Mouse (Mus musculus): ENCODE measurements at regions not wholly inside any gene's neighbourhood (a gene's known extent, or its start where the extent isn't known, plus 50 kb on each side); places are given as distances from the start of the nearest gene placed in this dataset.

DNA sequence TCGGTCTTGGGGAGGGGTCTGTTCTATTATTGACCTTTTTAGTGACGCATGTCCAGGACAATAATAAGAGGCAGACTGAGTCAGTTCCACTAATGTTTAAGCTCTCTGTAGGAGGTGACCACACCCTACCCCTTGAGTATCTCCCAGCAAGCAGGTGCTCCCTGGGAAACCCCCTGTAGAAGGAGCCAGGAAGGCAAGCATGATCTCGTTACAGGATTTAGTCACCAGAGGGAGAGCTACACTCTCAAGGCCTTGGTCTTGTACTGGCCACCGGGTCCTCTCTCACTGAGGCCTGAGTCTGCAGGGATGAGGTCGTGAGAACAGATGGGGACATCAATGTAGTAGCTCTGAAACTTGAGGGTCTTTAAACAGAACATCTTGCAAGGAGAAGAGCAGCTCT is 55.3 kb upstream of the Ccnd2 start:
- no peaks in the 10 kb centered on the region for H3K4me1 ChIP-seq (ENCODE audit: control insufficient read depth, insufficient read depth, low read length)
- no peaks in the 10 kb centered on the region for H3K36me3 ChIP-seq (ENCODE audit: control insufficient read depth, insufficient read depth)
- no peak overlapping the region for H3K9ac ChIP-seq (ENCODE audit: low read length)
- ATAC-seq (replicated peaks; ENCODE audit: extremely low read depth, insufficient read depth, low FRiP score), result no peak
- no peaks in the 10 kb centered on the region for H3K27me3 ChIP-seq (ENCODE audit: control insufficient read depth, insufficient read depth, low read length)
- WGBS, result 70% methylated on average over 5 of the region's 5 CpGs
- H3K27ac ChIP-seq (ENCODE audit: low read length), result no peak overlapping the region
- no peaks in the 10 kb centered on the region for H3K9me3 ChIP-seq (replicated peaks; ENCODE audit: control insufficient read depth, low read length)
- H3K4me2 ChIP-seq (ENCODE audit: low read depth, low read length), result no peak overlapping the region
- H3K4me3 ChIP-seq (ENCODE audit: low read length), result no peak overlapping the region

DNA sequence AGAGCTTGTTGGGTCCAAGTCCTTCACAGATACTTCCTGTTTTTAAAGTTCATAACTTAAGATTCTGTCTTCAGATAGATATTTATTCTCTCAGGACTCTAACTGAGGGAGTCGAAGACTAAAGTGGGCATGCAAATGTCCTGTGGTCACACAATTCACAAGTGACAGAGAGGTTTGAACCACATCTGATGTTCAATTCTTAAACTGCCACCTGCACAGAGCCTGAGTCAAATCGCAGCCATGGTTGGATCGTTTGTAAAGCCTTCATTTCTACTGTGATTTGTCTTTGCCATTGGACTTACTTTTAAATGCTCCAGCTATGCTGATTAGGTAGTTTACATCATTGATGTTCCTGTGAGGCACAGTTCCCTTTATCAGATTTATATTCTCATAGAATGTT is 61.4 kb upstream of the Ccnd2 start:
- H3K4me2 ChIP-seq (ENCODE audit: low read depth, low read length), result no peak overlapping the region
- H3K27ac ChIP-seq (ENCODE audit: low read length), result no peak overlapping the region
- no peaks in the 10 kb centered on the region for H3K27me3 ChIP-seq (ENCODE audit: control insufficient read depth, insufficient read depth, low read length)
- ATAC-seq (replicated peaks; ENCODE audit: extremely low read depth, insufficient read depth, low FRiP score), result no peak
- no peaks in the 10 kb centered on the region for H3K4me1 ChIP-seq (ENCODE audit: control insufficient read depth, insufficient read depth, low read length)
- no peak overlapping the region for H3K4me3 ChIP-seq (ENCODE audit: low read length)
- no peak overlapping the region for H3K9ac ChIP-seq (ENCODE audit: low read length)
- no peaks in the 10 kb centered on the region for H3K36me3 ChIP-seq (ENCODE audit: control insufficient read depth, insufficient read depth)
- no peaks in the 10 kb centered on the region for H3K9me3 ChIP-seq (replicated peaks; ENCODE audit: control insufficient read depth, low read length)
- 87% methylated on average over 3 of the region's 3 CpGs for WGBS

DNA sequence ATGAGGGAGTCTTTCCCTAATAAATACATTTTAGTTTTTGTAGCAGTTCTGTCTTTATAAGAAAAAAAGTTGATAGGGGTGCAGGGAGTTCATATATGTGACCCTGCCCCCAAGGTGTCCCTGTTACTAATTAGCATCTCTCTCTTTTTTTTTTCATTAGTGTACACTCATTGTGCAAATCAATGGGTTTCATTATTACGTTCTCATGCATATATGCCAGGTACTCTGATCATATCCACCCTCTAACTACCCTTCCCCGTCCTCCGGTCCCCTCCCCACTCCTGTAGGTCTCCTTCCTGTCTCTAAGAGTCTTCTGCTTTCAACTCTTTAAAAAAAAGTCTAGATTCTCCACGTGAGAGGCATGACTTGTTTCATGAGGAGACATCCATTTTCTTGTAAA is 63.9 kb upstream of the Ccnd2 start:
- 62% methylated on average over 4 of the region's 4 CpGs for WGBS
- no peak overlapping the region for H3K4me3 ChIP-seq (ENCODE audit: low read length)
- H3K4me1 ChIP-seq (ENCODE audit: control insufficient read depth, insufficient read depth, low read length), result no peaks in the 10 kb centered on the region
- no peak overlapping the region for H3K4me2 ChIP-seq (ENCODE audit: low read depth, low read length)
- no peak overlapping the region for H3K27ac ChIP-seq (ENCODE audit: low read length)
- H3K27me3 ChIP-seq (ENCODE audit: control insufficient read depth, insufficient read depth, low read length), result no peaks in the 10 kb centered on the region
- H3K9ac ChIP-seq (ENCODE audit: low read length), result no peak overlapping the region
- no peaks in the 10 kb centered on the region for H3K9me3 ChIP-seq (replicated peaks; ENCODE audit: control insufficient read depth, low read length)
- no peaks in the 10 kb centered on the region for H3K36me3 ChIP-seq (ENCODE audit: control insufficient read depth, insufficient read depth)
- no peak for ATAC-seq (replicated peaks; ENCODE audit: extremely low read depth, insufficient read depth, low FRiP score)

DNA sequence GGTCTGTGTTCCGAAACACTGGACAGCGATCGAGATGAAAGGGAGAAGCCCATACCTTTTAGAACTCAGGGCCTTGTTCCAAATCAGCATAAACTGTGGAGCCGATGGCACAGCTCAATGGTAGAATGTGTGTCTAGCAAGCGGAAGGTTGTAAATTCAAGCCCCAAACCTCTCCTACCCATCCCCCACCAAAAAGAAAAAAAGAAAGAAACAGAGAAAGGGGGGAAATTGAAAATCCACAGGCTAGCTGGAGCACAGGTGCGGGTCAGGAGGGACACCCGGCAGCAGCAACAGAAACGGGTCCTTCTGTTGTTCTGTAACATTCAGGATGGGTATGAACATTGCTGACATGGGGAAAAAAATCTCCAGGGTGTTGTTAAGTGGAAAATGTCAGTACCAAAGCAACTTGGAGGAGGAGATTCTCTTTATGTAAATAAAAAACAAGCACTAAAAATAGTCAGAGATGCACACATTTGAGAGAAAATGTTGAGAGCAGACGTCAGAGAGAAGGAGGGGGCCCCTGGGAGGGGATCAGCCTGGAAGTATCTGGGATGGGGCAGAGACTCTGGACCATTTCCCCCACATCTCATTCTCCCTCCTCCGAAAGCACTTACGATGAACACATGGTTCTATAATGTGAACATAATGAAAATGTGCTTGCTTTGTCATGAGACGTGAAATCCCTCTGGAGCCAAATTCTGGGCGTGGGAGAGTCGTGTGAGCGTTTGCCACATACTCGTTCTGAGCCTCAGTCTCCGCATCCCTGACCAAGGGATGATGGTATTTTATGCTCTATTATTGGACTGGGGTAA is 66.8 kb upstream of the Ccnd2 start:
- H3K9ac ChIP-seq (ENCODE audit: low read length), result no peak overlapping the region
- H3K27me3 ChIP-seq (ENCODE audit: control insufficient read depth, insufficient read depth, low read length), result no peaks in the 10 kb centered on the region
- WGBS, result 81% methylated on average over 17 of the region's 17 CpGs
- no peaks in the 10 kb centered on the region for H3K36me3 ChIP-seq (ENCODE audit: control insufficient read depth, insufficient read depth)
- no peak overlapping the region for H3K4me3 ChIP-seq (ENCODE audit: low read length)
- H3K27ac ChIP-seq (ENCODE audit: low read length), result no peak overlapping the region
- no peaks in the 10 kb centered on the region for H3K9me3 ChIP-seq (replicated peaks; ENCODE audit: control insufficient read depth, low read length)
- ATAC-seq (replicated peaks; ENCODE audit: extremely low read depth, insufficient read depth, low FRiP score), result no peak
- H3K4me1 ChIP-seq (ENCODE audit: control insufficient read depth, insufficient read depth, low read length), result no peaks in the 10 kb centered on the region
- no peak overlapping the region for H3K4me2 ChIP-seq (ENCODE audit: low read depth, low read length)

DNA sequence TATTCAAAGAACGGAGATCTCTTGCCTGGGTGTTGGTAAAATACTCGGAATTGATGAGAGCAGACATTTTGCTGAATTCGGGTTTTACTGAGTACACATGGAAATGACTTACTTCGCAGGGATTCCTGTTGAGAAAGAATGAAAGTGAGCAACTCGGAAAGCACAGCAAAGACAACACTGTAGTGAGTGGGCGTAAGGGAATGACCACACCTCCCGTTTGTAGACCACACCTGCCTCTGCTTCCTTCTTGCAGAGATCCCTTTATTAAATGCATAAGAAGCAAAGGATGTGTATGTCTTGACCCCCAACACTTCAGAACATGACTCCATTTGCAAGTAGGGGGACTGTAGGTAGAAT is 67.4 kb upstream of the Ccnd2 start:
- WGBS, result 73% methylated on average over 7 of the region's 7 CpGs
- Histone ChIP-seq H3K36me3 (ENCODE audit: control insufficient read depth, insufficient read depth) (no peaks in the 10 kb centered on the region), H3K27me3 (ENCODE audit: control insufficient read depth, insufficient read depth, low read length) (no peaks in the 10 kb centered on the region), H3K4me1 (ENCODE audit: control insufficient read depth, insufficient read depth, low read length) (no peaks in the 10 kb centered on the region), H3K9me3 (replicated peaks; ENCODE audit: control insufficient read depth, low read length) (no peaks in the 10 kb centered on the region), H3K4me3 (ENCODE audit: low read length) (no peak overlapping the region), H3K9ac (ENCODE audit: low read length) (no peak overlapping the region), H3K27ac (ENCODE audit: low read length) (no peak overlapping the region), H3K4me2 (ENCODE audit: low read depth, low read length) (no peak overlapping the region)
- no peak for ATAC-seq (replicated peaks; ENCODE audit: extremely low read depth, insufficient read depth, low FRiP score)

DNA sequence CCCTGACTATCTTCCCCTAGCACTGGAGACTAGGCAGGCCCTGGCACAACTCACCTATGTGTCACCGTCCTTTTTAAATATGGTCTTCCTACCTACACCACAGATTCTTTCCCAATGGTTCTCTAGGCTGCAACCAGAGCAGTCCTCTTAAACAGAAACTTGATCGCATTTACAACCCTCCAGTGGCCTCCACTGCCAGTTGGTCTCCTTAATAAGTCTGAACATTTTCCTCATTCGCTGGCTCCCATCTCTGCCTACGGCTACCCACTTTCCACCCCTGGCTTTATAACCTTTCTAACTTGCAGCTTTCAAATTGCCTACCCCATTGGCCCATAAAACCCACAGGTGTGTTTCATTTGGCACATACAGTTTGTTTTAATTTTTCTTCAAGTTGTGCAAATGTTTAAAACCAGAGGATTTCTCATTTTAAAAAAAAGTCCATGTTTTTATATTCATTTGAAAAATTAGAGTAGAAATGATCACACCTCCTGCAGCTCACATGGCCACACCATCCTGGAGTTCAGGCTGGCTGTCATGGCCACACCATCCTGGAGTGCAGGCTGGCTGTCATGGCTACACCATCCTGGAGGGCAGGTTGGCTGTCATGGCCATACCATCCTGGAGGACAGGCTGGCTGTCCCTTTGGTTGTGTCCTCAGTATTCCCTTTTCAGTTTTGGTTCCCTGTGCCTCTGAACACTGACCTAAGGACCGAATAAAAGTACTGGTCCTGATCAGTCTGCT is 74.4 kb upstream of the Ccnd2 start:
- Histone ChIP-seq H3K27me3 (ENCODE audit: control insufficient read depth, insufficient read depth, low read length) (no peaks in the 10 kb centered on the region), H3K9ac (ENCODE audit: low read length) (no peak overlapping the region), H3K4me2 (ENCODE audit: low read depth, low read length) (no peak overlapping the region), H3K4me3 (ENCODE audit: low read length) (no peak overlapping the region), H3K27ac (ENCODE audit: low read length) (no peak overlapping the region), H3K36me3 (ENCODE audit: control insufficient read depth, insufficient read depth) (no peaks in the 10 kb centered on the region), H3K9me3 (replicated peaks; ENCODE audit: control insufficient read depth, low read length) (no peaks in the 10 kb centered on the region), H3K4me1 (ENCODE audit: control insufficient read depth, insufficient read depth, low read length) (no peaks in the 10 kb centered on the region)
- ATAC-seq (replicated peaks; ENCODE audit: extremely low read depth, insufficient read depth, low FRiP score), result no peak
- WGBS, result 83% methylated on average over 5 of the region's 5 CpGs

DNA sequence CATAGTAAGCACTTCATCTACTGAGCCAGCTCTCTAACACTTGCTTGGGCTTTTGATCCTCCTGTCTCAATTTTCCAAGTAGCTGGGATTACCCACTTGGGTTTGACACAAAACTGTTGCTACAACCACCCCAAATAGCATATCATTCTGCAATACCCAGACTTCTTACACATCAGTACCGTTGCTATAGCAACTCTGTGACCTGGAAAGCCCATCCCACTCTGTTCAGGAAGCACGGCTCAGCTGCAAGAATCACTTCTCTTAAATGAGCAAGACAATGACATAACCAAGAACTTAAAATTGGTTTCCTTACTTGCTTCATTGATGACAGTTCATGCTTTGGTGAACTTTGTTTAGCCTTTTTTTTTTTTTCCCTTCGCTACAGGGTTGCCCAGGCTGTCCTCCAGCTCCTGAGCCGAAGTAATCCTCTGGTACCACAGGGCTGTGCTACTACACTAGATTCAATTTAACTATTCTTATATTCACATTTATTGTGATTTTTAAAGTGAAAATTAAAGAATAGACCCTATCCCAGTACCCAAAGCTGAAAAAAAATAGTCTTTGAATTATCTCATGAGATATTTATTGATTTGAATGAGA is 84.6 kb upstream of the Ccnd2 start:
- Histone ChIP-seq H3K4me3 (ENCODE audit: low read length) (no peak overlapping the region), H3K9ac (ENCODE audit: low read length) (no peak overlapping the region), H3K9me3 (replicated peaks; ENCODE audit: control insufficient read depth, low read length) (no peaks in the 10 kb centered on the region), H3K4me2 (ENCODE audit: low read depth, low read length) (no peak overlapping the region), H3K4me1 (ENCODE audit: control insufficient read depth, insufficient read depth, low read length) (no peaks in the 10 kb centered on the region), H3K27ac (ENCODE audit: low read length) (no peak overlapping the region), H3K27me3 (ENCODE audit: control insufficient read depth, insufficient read depth, low read length) (no peaks in the 10 kb centered on the region), H3K36me3 (ENCODE audit: control insufficient read depth, insufficient read depth) (no peaks in the 10 kb centered on the region)
- ATAC-seq (replicated peaks; ENCODE audit: extremely low read depth, insufficient read depth, low FRiP score), result no peak
- 80% methylated on average over 4 of the region's 4 CpGs for WGBS

DNA sequence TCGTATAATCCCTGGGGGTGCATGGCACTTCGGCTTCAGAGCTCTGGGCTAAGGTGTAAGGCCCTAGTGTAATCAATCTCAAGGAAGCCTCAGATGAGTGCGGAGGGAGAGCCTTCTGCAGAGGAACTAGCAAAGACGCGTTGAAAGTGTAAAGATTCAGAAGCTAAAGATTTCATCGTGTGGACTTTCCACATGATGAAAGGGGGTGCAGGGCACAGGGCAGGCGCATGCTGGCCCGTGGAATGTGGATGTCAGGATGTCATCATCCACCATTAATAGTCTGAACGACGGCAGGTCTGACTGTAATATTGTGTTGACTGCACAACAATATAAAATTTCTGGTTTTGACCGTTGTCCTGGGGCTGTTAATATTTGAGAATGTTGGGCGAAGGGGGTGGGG is 85.2 kb upstream of the Ccnd2 start:
- Histone ChIP-seq H3K4me3 (ENCODE audit: low read length) (no peak overlapping the region), H3K27ac (ENCODE audit: low read length) (no peak overlapping the region), H3K9ac (ENCODE audit: low read length) (no peak overlapping the region), H3K4me1 (ENCODE audit: control insufficient read depth, insufficient read depth, low read length) (no peaks in the 10 kb centered on the region), H3K27me3 (ENCODE audit: control insufficient read depth, insufficient read depth, low read length) (no peaks in the 10 kb centered on the region), H3K4me2 (ENCODE audit: low read depth, low read length) (no peak overlapping the region), H3K36me3 (ENCODE audit: control insufficient read depth, insufficient read depth) (no peaks in the 10 kb centered on the region), H3K9me3 (replicated peaks; ENCODE audit: control insufficient read depth, low read length) (no peaks in the 10 kb centered on the region)
- 72% methylated on average over 12 of the region's 12 CpGs for WGBS
- no peak for ATAC-seq (replicated peaks; ENCODE audit: extremely low read depth, insufficient read depth, low FRiP score)

Measured in heart, embryonic 16.5 days (tissue).